Mouse (Mus musculus): ENCODE results near the gene Snx29. TPM values are rescaled to one million over a fixed set of nuclear protein-coding genes. Genes with fewer than 3 reads are reported as not detected.

The Snx29 gene
- polyA plus RNA-seq, 1 experiment from 2014 or later = 21.7 TPM

DNA sequence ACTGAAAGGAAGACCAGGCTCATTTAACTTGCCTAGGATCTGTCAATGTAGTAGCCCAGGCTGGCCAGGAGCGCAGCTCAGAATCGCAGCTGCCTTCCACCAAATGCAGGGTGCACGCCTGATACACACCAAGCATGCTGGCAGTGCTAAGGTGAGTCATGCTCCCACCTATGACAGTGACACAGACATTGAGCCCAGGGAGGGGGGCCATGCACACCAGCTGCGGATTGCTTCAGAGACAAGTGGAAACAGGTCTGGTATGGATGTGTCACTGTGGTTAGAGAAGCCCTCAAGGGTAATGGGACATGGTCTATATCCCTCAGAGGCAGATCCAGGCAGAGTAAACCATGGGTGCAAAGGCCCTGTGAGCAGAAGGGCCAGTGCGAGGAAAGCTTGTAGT, 425.2 kb downstream of the Snx29 start:
- H3K4me2 ChIP-seq (replicated peaks) = no peak overlapping the region
- no peaks in the 10 kb centered on the region for H3K4me1 ChIP-seq (replicated peaks)
- H3K9ac ChIP-seq (replicated peaks) = no peak overlapping the region
- no peak for ATAC-seq
- H3K9me3 ChIP-seq = no peaks in the 10 kb centered on the region
- H3K27me3 ChIP-seq = no peaks in the 10 kb centered on the region
- no peak overlapping the region for H3K27ac ChIP-seq
- 95% methylated on average over 5 of the region's 5 CpGs for WGBS
- H3K36me3 ChIP-seq = no peaks in the 10 kb centered on the region
- H3K4me3 ChIP-seq (replicated peaks) = no peak overlapping the region

DNA sequence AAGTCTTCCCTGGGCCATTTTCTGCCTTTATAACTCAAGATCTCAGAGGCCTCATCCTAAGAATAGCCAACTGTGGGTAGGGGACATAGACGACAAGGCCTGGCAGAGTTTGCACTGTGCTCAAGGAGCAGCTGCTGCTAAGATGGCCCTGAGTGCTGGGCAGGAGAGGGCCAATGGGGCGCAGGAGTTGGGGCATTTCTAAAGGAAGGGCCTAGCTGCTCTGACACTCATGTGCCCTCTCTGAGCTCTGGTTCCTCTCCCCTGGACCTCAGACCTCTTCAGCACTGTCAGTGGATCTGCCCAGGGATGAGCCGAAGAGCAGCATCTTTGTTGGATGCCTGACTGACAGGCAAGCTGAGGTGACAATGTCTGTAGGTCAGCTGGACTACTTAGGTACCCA, 426.4 kb downstream of the Snx29 start:
- no peaks in the 10 kb centered on the region for H3K9me3 ChIP-seq
- H3K36me3 ChIP-seq = no peaks in the 10 kb centered on the region
- no peak for ATAC-seq
- no peaks in the 10 kb centered on the region for H3K27me3 ChIP-seq
- H3K4me1 ChIP-seq (replicated peaks) = no peaks in the 10 kb centered on the region
- H3K4me3 ChIP-seq (replicated peaks) = no peak overlapping the region
- WGBS = 78% methylated on average over 3 of the region's 3 CpGs
- no peak overlapping the region for H3K9ac ChIP-seq (replicated peaks)
- H3K4me2 ChIP-seq (replicated peaks) = no peak overlapping the region
- H3K27ac ChIP-seq = no peak overlapping the region

- no peak for ATAC-seq
- Histone ChIP-seq H3K4me2 (replicated peaks) (no peak overlapping the region), H3K9ac (replicated peaks) (no peak overlapping the region), H3K27ac (no peak overlapping the region), H3K27me3 (no peaks in the 10 kb centered on the region), H3K36me3 (peaks cover 4% of the 10 kb centered on the region; the same call in 1 of the 2 replicates), H3K9me3 (no peaks in the 10 kb centered on the region), H3K4me1 (replicated peaks) (no peaks in the 10 kb centered on the region), H3K4me3 (replicated peaks) (no peak overlapping the region)
Observed at GRCm38 (mm10) chr16:11750605-11751004, 427.9 kb downstream of the Snx29 start.

- no peak overlapping the region for H3K9ac ChIP-seq (replicated peaks)
- H3K4me2 ChIP-seq (replicated peaks) = no peak overlapping the region
- WGBS = 91% methylated on average over 5 of the region's 5 CpGs
- H3K4me3 ChIP-seq (replicated peaks) = no peak overlapping the region
- peaks cover 10% of the 10 kb centered on the region; the same call in 1 of the 2 replicates for H3K36me3 ChIP-seq
- no peaks in the 10 kb centered on the region for H3K4me1 ChIP-seq (replicated peaks)
- H3K27ac ChIP-seq = no peak overlapping the region
- H3K27me3 ChIP-seq = no peaks in the 10 kb centered on the region
- H3K9me3 ChIP-seq = no peaks in the 10 kb centered on the region
- ATAC-seq = no peak
Observed at GRCm38 (mm10) chr16:11752557-11752956, 429.8 kb downstream of the Snx29 start.

DNA sequence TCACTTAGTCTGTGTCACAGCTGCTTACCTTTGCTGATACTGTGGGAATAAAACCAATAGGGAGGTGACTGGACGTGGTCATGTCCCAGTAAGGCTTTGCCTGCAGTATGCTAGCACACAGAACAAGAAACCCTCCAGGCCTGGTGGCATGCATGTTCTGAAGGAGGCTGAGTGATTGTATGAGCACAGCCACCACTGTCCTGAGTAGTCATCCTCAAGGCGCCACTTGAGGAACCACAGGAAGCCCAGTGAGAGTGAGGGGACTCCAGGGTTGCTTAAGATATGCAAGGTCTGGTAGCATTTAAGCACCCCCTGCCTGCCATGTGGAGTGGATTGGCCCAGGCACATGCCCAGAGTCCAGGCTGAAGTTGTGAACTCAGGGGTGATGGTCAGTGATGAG, 430.8 kb downstream of the Snx29 start:
- Histone ChIP-seq H3K4me1 (replicated peaks) (no peaks in the 10 kb centered on the region), H3K9ac (replicated peaks) (no peak overlapping the region), H3K4me3 (replicated peaks) (no peak overlapping the region), H3K9me3 (no peaks in the 10 kb centered on the region), H3K27ac (no peak overlapping the region), H3K27me3 (no peaks in the 10 kb centered on the region), H3K36me3 (peaks cover 12% of the 10 kb centered on the region; the same call in 1 of the 2 replicates), H3K4me2 (replicated peaks) (no peak overlapping the region)
- ATAC-seq = no peak
- 82% methylated on average over 2 of the region's 2 CpGs for WGBS

- Histone ChIP-seq H3K9ac (replicated peaks) (no peak overlapping the region), H3K27ac (no peak overlapping the region), H3K4me3 (replicated peaks) (no peak overlapping the region), H3K4me2 (replicated peaks) (no peak overlapping the region), H3K4me1 (replicated peaks) (no peaks in the 10 kb centered on the region), H3K27me3 (no peaks in the 10 kb centered on the region), H3K9me3 (no peaks in the 10 kb centered on the region), H3K36me3 (peaks cover 12% of the 10 kb centered on the region; the same call in 1 of the 2 replicates)
- WGBS = 94% methylated on average over 2 of the region's 2 CpGs
- no peak for ATAC-seq
Observed at GRCm38 (mm10) chr16:11754136-11754535, 431.4 kb downstream of the Snx29 start.

GRCm38 (mm10) chr16:11755281-11756066, 432.8 kb downstream of the Snx29 start:
- H3K4me1 ChIP-seq (replicated peaks) = no peaks in the 10 kb centered on the region

DNA sequence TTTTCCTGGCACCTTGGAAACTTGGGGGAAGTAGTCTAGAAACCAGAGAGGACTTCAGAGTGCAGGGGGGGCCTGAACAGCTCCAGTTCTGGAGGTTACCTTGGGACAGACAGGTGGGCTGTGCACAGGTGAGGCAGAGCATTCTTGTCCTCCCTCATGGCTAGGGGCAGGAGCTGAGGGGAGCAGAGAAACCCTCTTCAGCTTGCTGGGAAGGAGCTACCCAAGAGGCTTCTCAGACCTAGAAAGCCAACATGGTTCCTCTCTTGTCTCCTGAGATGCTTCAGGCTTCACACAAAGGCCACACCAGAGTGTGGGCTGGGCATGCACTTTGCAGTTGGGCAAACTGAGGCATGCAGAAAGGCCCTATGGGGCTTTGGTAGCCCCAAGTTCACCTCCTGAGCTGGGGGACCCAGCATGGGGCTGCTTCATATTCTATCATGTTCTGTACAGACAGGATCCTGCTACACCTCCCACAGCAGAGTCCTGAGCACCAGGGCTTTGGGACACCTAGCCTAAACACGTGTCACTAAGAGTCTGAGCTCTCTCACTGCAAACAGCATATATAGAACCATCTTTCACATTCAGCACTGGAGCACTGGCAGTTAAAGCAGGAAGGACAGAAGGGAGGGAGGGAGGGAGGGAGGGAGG, 434.0 kb downstream of the Snx29 start:
- ATAC-seq = no peak
- H3K27ac ChIP-seq = no peak overlapping the region
- H3K4me2 ChIP-seq (replicated peaks) = no peak overlapping the region
- H3K36me3 ChIP-seq = peaks cover 12% of the 10 kb centered on the region; the same call in 1 of the 2 replicates
- no peaks in the 10 kb centered on the region for H3K27me3 ChIP-seq
- WGBS = 71% methylated on average over 1 of the region's 1 CpGs
- H3K4me3 ChIP-seq (replicated peaks) = no peak overlapping the region
- no peak overlapping the region for H3K9ac ChIP-seq (replicated peaks)
- H3K9me3 ChIP-seq = no peaks in the 10 kb centered on the region
- no peaks in the 10 kb centered on the region for H3K4me1 ChIP-seq (replicated peaks)

More at GRCm38 (mm10) chr16:11755281-11756066, 432.8 kb downstream of the Snx29 start:
- no peak overlapping the region for H3K4me3 ChIP-seq (replicated peaks)
- no peaks in the 10 kb centered on the region for H3K27me3 ChIP-seq
- no peak overlapping the region for H3K4me2 ChIP-seq (replicated peaks)
- ATAC-seq = no peak
- peaks cover 12% of the 10 kb centered on the region; the same call in 1 of the 2 replicates for H3K36me3 ChIP-seq
- no peak overlapping the region for H3K27ac ChIP-seq
- H3K9ac ChIP-seq (replicated peaks) = no peak overlapping the region
- 85% methylated on average over 9 of the region's 9 CpGs for WGBS
- H3K9me3 ChIP-seq = no peaks in the 10 kb centered on the region

- Histone ChIP-seq H3K27me3 (no peaks in the 10 kb centered on the region), H3K27ac (no peak overlapping the region), H3K4me3 (replicated peaks) (no peak overlapping the region), H3K36me3 (peaks cover 12% of the 10 kb centered on the region; the same call in 1 of the 2 replicates), H3K4me1 (replicated peaks) (no peaks in the 10 kb centered on the region), H3K9me3 (no peaks in the 10 kb centered on the region), H3K9ac (replicated peaks) (no peak overlapping the region), H3K4me2 (replicated peaks) (no peak overlapping the region)
- ATAC-seq = no peak
- WGBS = 93% methylated on average over 8 of the region's 8 CpGs
Observed at GRCm38 (mm10) chr16:11757471-11757870, 434.8 kb downstream of the Snx29 start.

GRCm38 (mm10) chr16:11757951-11758350, 435.2 kb downstream of the Snx29 start:
- Histone ChIP-seq H3K4me3 (replicated peaks) (no peak overlapping the region), H3K27ac (no peak overlapping the region), H3K4me2 (replicated peaks) (no peak overlapping the region), H3K4me1 (replicated peaks) (no peaks in the 10 kb centered on the region), H3K36me3 (peaks cover 12% of the 10 kb centered on the region; the same call in 1 of the 2 replicates), H3K9ac (replicated peaks) (no peak overlapping the region), H3K9me3 (no peaks in the 10 kb centered on the region), H3K27me3 (no peaks in the 10 kb centered on the region)
- ATAC-seq = no peak
- WGBS = 91% methylated on average over 7 of the region's 7 CpGs

DNA sequence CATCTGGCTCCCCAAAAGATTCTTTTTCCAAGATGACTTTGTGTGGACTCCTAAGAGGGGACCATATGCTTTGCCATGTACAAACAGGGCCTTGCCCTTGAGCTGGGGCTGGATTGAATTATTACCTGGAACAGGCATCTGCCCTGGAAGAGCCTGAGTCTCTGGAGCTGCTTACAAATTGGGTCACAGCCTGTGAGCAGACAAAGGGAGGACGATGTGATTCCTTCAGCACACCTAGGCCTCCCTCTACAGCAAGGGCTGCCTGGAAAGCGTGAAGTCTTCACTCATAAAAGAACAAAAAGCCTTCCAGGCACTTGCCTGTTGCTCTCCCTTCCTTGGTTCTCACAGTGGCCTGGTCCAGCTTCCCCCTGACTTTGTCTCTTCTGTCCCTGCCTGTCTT, 449.6 kb downstream of the Snx29 start:
- Histone ChIP-seq H3K27ac (no peak overlapping the region), H3K4me2 (replicated peaks) (no peak overlapping the region), H3K4me1 (replicated peaks) (no peaks in the 10 kb centered on the region), H3K27me3 (no peaks in the 10 kb centered on the region), H3K4me3 (replicated peaks) (no peak overlapping the region), H3K36me3 (no peaks in the 10 kb centered on the region), H3K9ac (replicated peaks) (no peak overlapping the region), H3K9me3 (peaks cover 5% of the 10 kb centered on the region)
- ATAC-seq = no peak
- WGBS = 77% methylated on average over 2 of the region's 2 CpGs

DNA sequence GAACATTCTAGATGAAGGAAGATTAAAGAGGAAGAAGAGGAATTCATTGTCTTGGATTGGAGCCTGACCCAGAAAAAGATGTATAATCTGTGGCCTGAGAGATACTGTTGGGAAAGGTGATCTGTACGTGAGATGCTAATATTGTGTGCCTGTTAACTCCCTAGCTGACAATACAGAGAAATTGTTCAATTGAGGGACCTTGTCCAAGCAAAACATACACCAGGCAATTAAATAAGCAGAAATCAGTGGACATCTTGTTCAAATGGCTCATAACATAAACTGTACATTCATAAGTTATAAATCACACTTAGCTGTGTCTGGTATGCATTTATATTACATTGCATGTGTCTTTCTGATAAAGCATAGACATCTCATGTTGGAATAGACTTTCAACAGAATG, 451.6 kb downstream of the Snx29 start:
- 72% methylated on average over 1 of the region's 1 CpGs for WGBS
- Histone ChIP-seq H3K27me3 (no peaks in the 10 kb centered on the region), H3K4me1 (replicated peaks) (no peaks in the 10 kb centered on the region), H3K4me2 (replicated peaks) (no peak overlapping the region), H3K9ac (replicated peaks) (no peak overlapping the region), H3K27ac (no peak overlapping the region), H3K4me3 (replicated peaks) (no peak overlapping the region), H3K36me3 (no peaks in the 10 kb centered on the region), H3K9me3 (peaks cover 5% of the 10 kb centered on the region)
- ATAC-seq = no peak
